Mouse (Mus musculus): Measurements from ENCODE around the gene Fbxw11. TPM values are rescaled to one million over a fixed set of nuclear protein-coding genes. Genes with fewer than 3 reads are reported as not detected.

Fbxw11 gene
- polyA plus RNA-seq, 1 experiment: 47.9 TPM

DNA sequence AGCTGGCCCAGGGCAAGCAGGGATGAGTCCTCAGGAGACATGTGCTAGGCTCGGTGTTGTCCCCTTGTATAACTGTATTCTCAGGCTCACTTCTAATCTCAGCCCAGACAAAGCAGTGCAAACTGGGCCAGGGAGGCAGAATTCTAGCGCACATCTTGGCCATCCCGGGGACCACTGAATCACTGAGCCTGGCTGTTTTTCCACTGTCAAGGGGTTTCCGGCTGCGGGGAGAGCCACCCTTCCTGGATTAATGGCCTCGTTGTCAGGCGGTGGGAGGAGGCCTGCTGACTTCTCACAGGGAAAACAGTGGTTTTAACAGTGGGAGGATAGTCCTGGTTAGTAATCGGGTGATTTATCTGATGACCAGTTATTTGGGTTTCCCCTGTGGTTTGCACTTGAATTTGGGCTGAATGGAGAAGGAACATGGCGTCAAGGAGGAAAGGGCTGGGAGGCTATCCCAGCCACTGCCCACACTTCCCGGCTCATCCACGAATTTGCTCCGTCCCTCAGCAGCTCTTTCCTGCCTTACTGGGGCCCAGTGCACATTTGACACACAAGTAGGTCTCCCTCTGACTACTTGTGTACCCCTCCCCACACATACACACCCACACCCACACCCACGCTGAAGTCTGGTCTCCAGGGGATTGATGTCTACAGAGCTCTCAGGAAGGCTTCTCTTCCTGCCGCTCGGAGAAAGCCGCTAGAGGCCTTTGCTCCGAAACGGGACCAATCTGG lies 125.1 kb downstream of the Fbxw11 start:
- H3K4me3 ChIP-seq (ENCODE audit: insufficient read depth, low read length): no peak overlapping the region
- TF ChIP-seq POLR2A (IDR thresholded peaks at IDR 0.05; ENCODE audit: borderline replicate concordance, low read depth, low read length) (no peak), CTCF (IDR thresholded peaks at IDR 0.05; ENCODE audit: low read depth, low read length) (no peak)
- H3K27ac ChIP-seq (ENCODE audit: insufficient read depth, low read depth, low read length): no peak overlapping the region
- no peaks in the 10 kb centered on the region for H3K4me1 ChIP-seq (ENCODE audit: control insufficient read depth, insufficient read depth, low read length)

DNA sequence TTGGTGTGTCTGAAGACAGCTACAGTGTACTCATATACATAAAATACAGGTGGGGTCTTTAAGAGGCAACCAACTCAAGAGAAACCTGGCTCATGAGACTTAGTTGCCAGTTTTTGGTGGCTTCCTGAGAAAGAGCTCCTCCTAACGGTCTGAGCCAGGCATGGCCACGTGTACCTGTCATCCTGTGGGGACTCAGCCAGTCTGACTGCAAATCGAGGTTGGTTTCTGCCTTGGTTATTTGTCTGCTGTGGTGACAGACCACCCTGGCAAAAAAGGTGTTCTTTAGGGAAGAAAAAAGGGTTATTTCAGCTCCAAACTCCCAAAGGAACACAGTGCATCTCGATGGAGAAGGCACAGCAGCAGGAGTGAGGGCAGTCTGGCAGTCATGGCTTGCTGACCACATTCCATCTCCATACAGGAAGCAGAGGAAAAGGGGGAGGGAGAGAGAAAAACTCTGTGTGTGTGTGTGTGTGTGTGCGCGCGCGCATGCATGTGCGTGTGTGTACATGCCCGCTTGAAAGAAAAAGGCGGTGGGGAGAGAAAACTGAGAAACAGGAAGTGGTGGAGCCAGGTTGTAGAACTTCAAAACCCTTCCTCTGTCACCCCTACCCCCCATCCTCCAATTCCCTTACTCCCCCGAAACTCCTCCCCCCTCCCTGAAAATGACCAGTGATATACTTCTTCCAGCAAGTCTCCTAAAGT lies 126.3 kb downstream of the Fbxw11 start:
- TF ChIP-seq CTCF (IDR thresholded peaks at IDR 0.05; ENCODE audit: low read depth, low read length): no peak
- TF ChIP-seq POLR2A (IDR thresholded peaks at IDR 0.05; ENCODE audit: borderline replicate concordance, low read depth, low read length): no peak
- Histone ChIP-seq H3K27ac (ENCODE audit: insufficient read depth, low read depth, low read length) (no peak overlapping the region), H3K4me3 (ENCODE audit: insufficient read depth, low read length) (no peak overlapping the region), H3K4me1 (ENCODE audit: control insufficient read depth, insufficient read depth, low read length) (no peaks in the 10 kb centered on the region)

DNA sequence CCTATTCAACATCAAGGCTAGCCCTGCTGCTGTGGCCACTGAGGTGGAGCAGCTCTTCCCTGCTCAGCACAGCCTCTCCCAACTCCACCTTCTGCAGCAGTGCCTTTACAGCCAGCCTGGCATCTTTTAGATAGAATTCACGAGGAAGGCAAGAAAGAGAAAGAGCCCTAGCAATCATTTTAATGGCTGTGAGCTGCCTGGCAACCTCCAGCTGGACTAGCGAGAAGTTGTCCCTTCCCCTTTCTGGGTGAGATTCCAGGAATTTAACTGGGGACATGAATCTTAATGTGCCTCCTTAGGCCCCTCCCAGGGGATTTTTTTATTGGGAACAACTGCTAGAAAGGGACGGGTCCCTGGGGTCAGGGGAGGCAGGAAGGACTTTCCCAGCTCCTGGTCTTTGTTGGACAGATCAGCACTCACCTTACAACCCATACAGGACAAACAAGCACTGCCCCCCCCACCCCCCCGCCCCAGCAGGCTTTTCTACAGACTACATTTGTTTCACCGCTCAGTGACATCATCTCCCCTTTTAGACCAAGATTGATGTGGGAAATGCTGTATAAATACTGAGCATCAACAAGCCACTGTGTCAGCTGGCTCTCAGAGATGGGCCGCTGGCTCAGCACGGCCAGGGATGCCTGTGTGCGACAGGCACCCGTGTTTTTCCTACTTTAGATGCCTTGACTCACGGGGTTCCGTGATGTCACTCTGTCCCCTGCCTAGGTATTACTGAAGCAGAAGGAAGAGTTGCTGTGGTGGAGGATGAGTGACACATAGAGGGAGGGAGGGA lies 138.4 kb downstream of the Fbxw11 start:
- no peak overlapping the region for H3K27ac ChIP-seq (ENCODE audit: insufficient read depth, low read depth, low read length)
- no peak for TF ChIP-seq CTCF (IDR thresholded peaks at IDR 0.05; ENCODE audit: low read depth, low read length)
- no peak for TF ChIP-seq POLR2A (IDR thresholded peaks at IDR 0.05; ENCODE audit: borderline replicate concordance, low read depth, low read length)
- H3K4me1 ChIP-seq (ENCODE audit: control insufficient read depth, insufficient read depth, low read length): no peaks in the 10 kb centered on the region
- no peak overlapping the region for H3K4me3 ChIP-seq (ENCODE audit: insufficient read depth, low read length)

DNA sequence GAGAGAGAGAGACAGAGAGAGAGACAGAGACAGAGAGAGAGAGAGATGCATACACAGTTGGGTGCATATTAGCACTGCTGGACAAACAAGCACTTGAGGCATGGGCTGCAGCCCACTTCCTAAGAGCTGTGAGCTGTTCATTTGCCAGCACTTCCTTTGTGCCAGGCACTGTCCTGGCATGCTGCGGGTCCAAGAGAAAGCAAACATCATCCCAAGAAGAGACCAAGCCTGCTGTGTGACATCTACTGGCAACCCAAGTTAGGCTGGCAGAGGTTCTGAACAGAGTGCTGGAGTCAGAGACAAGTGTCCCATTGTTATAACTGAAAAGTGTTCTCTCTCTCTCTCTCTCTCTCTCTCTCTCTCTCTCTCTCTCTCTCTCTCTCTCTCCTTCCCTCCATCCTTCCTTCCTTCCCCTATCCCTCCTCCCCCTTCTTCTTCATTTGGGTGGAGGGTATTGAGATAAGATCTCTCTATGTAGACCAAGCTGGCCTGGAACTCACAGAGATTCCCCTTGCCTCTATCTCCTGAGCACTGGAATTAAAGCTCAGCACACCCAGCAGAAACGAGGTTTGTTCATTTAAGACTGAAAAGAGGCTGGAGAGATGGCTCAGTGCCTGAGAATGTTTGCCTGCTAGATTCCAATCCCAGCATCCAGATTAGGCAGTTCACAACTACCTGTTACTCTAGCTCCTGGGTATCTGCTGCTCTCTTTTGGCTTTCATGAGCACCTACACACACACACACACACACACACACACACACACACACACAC lies 139.3 kb downstream of the Fbxw11 start:
- no peak overlapping the region for H3K4me3 ChIP-seq (ENCODE audit: insufficient read depth, low read length)
- no peak overlapping the region for H3K27ac ChIP-seq (ENCODE audit: insufficient read depth, low read depth, low read length)
- H3K4me1 ChIP-seq (ENCODE audit: control insufficient read depth, insufficient read depth, low read length): no peaks in the 10 kb centered on the region
- TF ChIP-seq CTCF (IDR thresholded peaks at IDR 0.05; ENCODE audit: low read depth, low read length) (no peak), POLR2A (IDR thresholded peaks at IDR 0.05; ENCODE audit: borderline replicate concordance, low read depth, low read length) (no peak)

DNA sequence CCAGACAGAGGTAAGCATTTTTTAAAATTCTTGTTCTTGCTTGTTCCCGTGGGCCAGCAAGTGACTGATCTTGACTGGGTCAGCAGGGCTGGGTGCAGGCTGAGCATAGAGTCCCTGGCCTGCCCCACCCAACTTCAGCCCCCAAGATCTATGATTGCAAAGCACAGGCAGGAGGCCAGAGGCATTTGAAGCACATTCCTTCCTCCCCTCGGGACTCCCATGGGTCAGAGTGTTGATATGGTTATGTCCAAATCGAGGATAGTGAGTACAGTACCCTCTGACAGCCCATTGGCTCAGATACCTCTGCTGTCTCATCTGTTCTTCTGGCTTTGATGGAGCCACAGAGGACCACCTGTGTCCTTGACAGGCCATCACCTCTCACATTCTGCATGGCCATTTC lies 140.2 kb downstream of the Fbxw11 start:
- no peaks in the 10 kb centered on the region for H3K4me1 ChIP-seq (ENCODE audit: control insufficient read depth, insufficient read depth, low read length)
- H3K4me3 ChIP-seq (ENCODE audit: insufficient read depth, low read length): no peak overlapping the region
- TF ChIP-seq CTCF (IDR thresholded peaks at IDR 0.05; ENCODE audit: low read depth, low read length): no peak
- H3K27ac ChIP-seq (ENCODE audit: insufficient read depth, low read depth, low read length): no peak overlapping the region

DNA sequence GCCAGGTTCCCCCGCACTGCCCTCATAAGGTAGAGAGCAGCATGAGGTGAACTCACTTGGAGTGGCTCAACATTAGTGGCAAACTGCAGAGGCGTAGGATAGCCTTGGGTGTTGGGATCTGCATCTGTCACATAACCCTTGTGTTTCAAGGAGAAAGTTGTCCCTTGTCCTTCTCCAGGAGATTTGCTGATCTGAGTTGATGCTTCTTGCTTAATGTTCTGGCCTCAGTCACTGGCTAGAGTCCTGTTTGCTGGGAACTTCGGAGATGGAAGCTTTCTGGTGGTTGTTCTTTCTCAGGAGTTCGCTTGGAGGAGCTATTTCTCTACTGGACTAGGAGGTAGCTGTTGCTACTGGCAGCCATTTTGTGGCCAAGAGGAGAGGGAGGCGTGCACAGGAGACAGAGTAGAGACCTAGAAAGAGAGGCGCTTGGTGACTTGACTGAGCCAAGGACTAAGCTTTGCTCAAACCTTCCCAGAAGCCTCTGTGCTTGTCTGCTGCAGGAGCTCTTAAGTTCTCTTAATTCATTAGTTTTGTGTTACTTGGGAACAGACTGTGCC lies 143.1 kb downstream of the Fbxw11 start:
- Histone ChIP-seq H3K4me3 (ENCODE audit: insufficient read depth, low read length) (no peak overlapping the region), H3K27ac (ENCODE audit: insufficient read depth, low read depth, low read length) (no peak overlapping the region), H3K4me1 (ENCODE audit: control insufficient read depth, insufficient read depth, low read length) (no peaks in the 10 kb centered on the region)
- TF ChIP-seq POLR2A (IDR thresholded peaks at IDR 0.05; ENCODE audit: borderline replicate concordance, low read depth, low read length) (no peak), CTCF (IDR thresholded peaks at IDR 0.05; ENCODE audit: low read depth, low read length) (no peak)

DNA sequence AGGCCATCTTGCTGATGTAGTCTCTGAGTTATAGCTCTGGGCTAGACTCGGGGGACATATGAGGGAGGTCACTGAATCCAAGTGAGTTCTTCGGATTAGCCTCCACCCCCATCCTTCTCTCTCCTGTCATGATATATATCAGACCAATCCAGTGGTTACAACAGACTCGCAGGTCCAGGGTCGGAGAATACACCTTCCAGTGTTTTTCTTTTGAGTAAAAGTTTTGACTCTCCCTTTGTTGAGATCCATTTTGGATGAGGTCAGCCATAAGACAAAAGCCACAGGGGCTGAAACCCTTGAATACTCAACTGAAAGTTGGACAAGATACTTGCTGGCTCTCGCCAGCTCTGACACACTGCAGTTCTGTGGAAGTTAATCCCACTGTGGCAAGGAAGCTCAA lies 143.7 kb downstream of the Fbxw11 start:
- TF ChIP-seq POLR2A (IDR thresholded peaks at IDR 0.05; ENCODE audit: borderline replicate concordance, low read depth, low read length) (no peak), CTCF (IDR thresholded peaks at IDR 0.05; ENCODE audit: low read depth, low read length) (no peak)
- Histone ChIP-seq H3K4me3 (ENCODE audit: insufficient read depth, low read length) (no peak overlapping the region), H3K27ac (ENCODE audit: insufficient read depth, low read depth, low read length) (no peak overlapping the region), H3K4me1 (ENCODE audit: control insufficient read depth, insufficient read depth, low read length) (no peaks in the 10 kb centered on the region)

DNA sequence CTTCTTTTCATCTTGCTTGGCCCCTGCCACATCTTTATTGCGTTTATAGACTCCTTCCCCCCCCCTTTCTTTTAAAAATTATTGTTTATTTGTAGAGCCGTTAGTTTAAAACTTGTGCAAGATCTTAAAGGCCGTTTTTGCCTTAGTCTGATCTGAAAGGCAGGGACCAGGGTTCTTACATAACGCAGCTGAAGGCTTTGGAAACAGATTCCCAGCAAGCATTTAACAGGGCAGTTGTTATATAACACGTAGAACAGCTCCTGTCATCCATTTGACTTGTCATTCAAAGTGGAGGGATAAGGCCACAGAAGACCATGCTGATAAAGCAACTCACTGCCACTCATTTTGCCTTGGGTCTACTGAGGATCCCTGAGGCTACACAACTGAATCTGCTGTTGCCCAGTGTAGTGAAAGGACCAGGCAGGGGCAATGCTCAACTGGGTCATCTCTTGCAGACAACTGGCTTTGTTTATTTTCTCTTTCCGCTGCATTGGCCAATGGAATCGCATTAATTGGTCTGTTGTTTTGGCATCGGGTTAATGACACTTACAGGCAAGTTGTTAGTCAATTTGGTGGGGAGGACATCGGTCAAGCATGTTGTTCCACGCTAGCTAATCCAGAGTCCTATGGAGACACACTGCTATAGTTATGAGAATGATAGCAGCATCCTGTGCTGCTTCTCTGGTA lies 152.4 kb downstream of the Fbxw11 start:
- TF ChIP-seq POLR2A (IDR thresholded peaks at IDR 0.05; ENCODE audit: borderline replicate concordance, low read depth, low read length): no peak
- no peak for TF ChIP-seq CTCF (IDR thresholded peaks at IDR 0.05; ENCODE audit: low read depth, low read length)
- Histone ChIP-seq H3K4me1 (ENCODE audit: control insufficient read depth, insufficient read depth, low read length) (no peaks in the 10 kb centered on the region), H3K27ac (ENCODE audit: insufficient read depth, low read depth, low read length) (no peak overlapping the region), H3K4me3 (ENCODE audit: insufficient read depth, low read length) (no peak overlapping the region)

Other genes with a start within 250 kb of the Fbxw11 start
- gene Ubtd2, start 187.4 kb upstream of the Fbxw11 start, polyA plus RNA-seq (2012; ENCODE audit: insufficient read depth, insufficient read length, missing spikeins): 2.4 and 4.0 TPM in 2 replicates
- gene Efcab9, start 110.6 kb upstream of the Fbxw11 start, polyA plus RNA-seq (2012; ENCODE audit: insufficient read depth, insufficient read length, missing spikeins): not detected in 2 replicates
- 27.6 and 32.9 TPM in 2 replicates for gene Stk10, start 109.4 kb upstream of the Fbxw11 start, polyA plus RNA-seq (2012; ENCODE audit: insufficient read depth, insufficient read length, missing spikeins)
- not detected in 2 replicates for gene Smim23, start 181.9 kb downstream of the Fbxw11 start, polyA plus RNA-seq (2012; ENCODE audit: insufficient read depth, insufficient read length, missing spikeins)